Mouse (Mus musculus) midbrain, embryonic 15.5 days (tissue): ENCODE measurements around the gene 1810010H24Rik. TPM values are rescaled to one million over a fixed set of nuclear protein-coding genes. Genes with fewer than 3 reads are reported as not detected.
A peak's percentile ranks its signal among the peaks of the same experiment; 100 is the strongest.
"Not testable (repeated sequence)": the region's sequence is repeated elsewhere in the genome, so short reads cannot be mapped to it uniquely, and the experiment has no call there.

Source experiments
- ATAC-seq: fragments of 200-750 bp; cut with Nextera tagmentation; replicated peaks from 2 replicates; pipeline ENCODE4 v1.8.0; 2017; ENCODE audit warnings: moderate TSS enrichment
- H3K27ac ChIP-seq: fragments of 300-500 bp; sonication (generic); 2 replicates; pipeline ENCODE4 v1.5.1; 2015; ENCODE audit warnings: mild to moderate bottlenecking, inconsistent platforms
- H3K27me3 ChIP-seq: fragments of 300-500 bp; sonication (generic); replicated peaks from 2 replicates; pipeline ENCODE4 v1.6.1; 2015; ENCODE audit warnings: inconsistent platforms
- H3K36me3 ChIP-seq: fragments of 300-500 bp; sonication (generic); replicated peaks from 2 replicates; pipeline ENCODE4 v1.6.1; 2015; ENCODE audit warnings: inconsistent platforms
- H3K4me1 ChIP-seq: fragments of 300-500 bp; sonication (generic); 2 replicates; pipeline ENCODE4 v1.6.1; 2015; ENCODE audit warnings: inconsistent platforms
- H3K4me2 ChIP-seq: fragments of 300-500 bp; sonication (generic); 2 replicates; pipeline ENCODE4 v1.6.1; 2015; ENCODE audit warnings: inconsistent platforms, mild to moderate bottlenecking, moderate library complexity
- H3K4me3 ChIP-seq: fragments of 300-500 bp; sonication (generic); 2 replicates; pipeline ENCODE4 v1.5.1; 2015; ENCODE audit warnings: mild to moderate bottlenecking, inconsistent platforms
- H3K9ac ChIP-seq: fragments of 300-500 bp; sonication (generic); 2 replicates; pipeline ENCODE4 v1.6.1; 2015; ENCODE audit warnings: mild to moderate bottlenecking, inconsistent platforms
- H3K9me3 ChIP-seq: fragments of 300-500 bp; sonication (generic); 2 replicates; pipeline ENCODE4 v1.6.1; 2016; ENCODE audit warnings: inconsistent platforms
- WGBS: fragments of 180-500 bp; shearing (Covaris S2); methylation state at CpG from one replicate; pipeline ENCODE4 v1.1.7; 2015; ENCODE audit warnings: mixed read lengths; 5-methylcytosine and 5-hydroxymethylcytosine counted together
- polyA plus RNA-seq: library from polyadenylated mRNA; unstranded; fragments of >200 nt; fragmentation: Nextera tagmentation; extraction: Ambion mirVana; gene quantifications from 2 replicates; pipeline ENCODE4 v1.2.1, GENCODE M21; 2015

The 1810010H24Rik gene
- polyA plus RNA-seq, result 6.9 and 7.3 TPM in 2 replicates

DNA sequence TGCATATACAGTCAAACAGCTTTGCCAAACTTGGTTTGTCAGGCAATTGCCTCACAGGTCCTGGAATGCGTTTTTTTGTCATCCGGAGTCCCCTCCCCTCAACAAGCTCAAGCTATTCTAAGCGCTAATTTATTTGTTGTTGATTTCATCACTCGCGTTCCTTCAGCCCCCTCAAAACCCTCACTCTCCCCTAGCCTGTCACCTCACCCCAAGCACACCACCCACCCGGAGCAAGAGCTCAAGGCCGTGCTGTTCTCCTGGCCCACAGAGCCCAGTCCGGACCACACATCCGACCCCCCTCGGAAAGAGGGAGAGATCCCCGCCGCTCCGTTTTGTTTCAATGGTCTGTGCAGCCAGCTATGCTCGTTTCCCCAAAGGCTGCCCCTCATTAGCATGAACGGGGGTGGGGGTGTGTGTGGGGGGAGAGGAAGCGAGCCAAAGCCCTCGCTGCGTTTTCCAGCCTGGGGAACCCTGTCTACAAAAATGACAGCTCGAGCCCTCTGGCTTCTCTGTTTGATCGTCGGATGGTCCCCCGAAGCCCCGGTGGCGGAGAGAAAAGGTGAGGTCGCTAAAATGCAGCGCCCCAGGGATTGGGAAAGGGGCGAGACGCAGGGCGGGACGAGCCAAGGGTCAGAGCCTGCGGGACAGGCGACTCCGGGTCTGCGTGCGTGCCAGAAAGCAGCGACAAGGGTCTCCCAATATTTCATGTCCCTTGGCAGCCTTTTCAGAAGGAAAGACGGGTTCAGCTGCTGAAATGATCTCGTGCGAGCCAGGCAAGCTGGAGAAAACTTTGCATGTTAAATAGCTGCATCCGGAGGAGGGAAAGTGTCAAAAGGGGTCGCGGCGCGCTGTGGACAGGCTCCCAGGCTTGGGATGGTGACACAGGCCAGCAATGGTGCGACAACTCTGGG lies at the start of gene 1810010H24Rik:
TSS of gene 1810010H24Rik (plus strand) at position 271 of the 911 bp plus-strand sequence.
- H3K27ac ChIP-seq, result peak within 1 kb of the TSS; percentile 66
- H3K9ac ChIP-seq, result peak within 1 kb of the TSS; percentile 63
- 0 out of 2 replicates have a peak, but pooled peaks have one; percentile 18 for ATAC-seq
- no peaks in the 10 kb centered on the region for H3K36me3 ChIP-seq
- H3K4me2 ChIP-seq, result peak within 1 kb of the TSS; percentile 78
- peaks cover 29% of the 10 kb centered on the region for H3K4me1 ChIP-seq
- H3K27me3 ChIP-seq, result no peaks in the 10 kb centered on the region
- H3K9me3 ChIP-seq, result no peaks in the 10 kb centered on the region
- WGBS, result under 1% methylated on average over 45 of the region's 45 CpGs
- H3K4me3 ChIP-seq, result peak within 1 kb of the TSS; percentile 49

- WGBS, result 88% methylated on average over 8 of the region's 8 CpGs
- H3K27ac ChIP-seq, result no peak overlapping the region
- H3K36me3 ChIP-seq, result no peaks in the 10 kb centered on the region
- no peaks in the 10 kb centered on the region for H3K27me3 ChIP-seq
- no peaks in the 10 kb centered on the region for H3K4me1 ChIP-seq
- H3K4me3 ChIP-seq, result no peak overlapping the region
- H3K9ac ChIP-seq, result no peak overlapping the region
- H3K9me3 ChIP-seq, result no peaks in the 10 kb centered on the region
- no peak for ATAC-seq
- H3K4me2 ChIP-seq, result no peak overlapping the region
Observed at GRCm38 (mm10) chr11:106976194-106976593, 49.3 kb upstream of the 1810010H24Rik start.

DNA sequence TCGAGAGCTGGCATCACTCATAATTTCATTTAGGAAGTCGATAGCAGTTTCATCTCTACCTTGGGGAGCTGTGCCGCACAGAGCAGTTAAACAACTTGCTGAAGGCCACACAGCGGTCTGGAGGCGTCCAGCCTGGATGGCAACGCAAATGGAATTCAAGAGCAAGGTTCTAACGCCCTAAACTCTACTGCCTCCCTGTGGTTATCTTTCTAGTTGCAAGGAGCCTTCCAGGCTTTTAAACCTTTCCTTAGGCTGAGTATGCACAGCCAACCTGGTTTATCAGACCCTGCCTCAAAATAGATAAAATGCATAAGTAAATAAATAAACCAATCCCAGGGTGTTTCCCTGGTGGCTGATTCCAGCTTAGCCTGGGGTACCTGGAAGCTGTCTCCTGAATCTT lies 45.0 kb upstream of the 1810010H24Rik start:
- no peak overlapping the region for H3K27ac ChIP-seq
- no peak overlapping the region for H3K9ac ChIP-seq
- 22% methylated on average over 7 of the region's 7 CpGs for WGBS
- ATAC-seq, result no peak
- H3K36me3 ChIP-seq, result no peaks in the 10 kb centered on the region
- H3K4me2 ChIP-seq, result no peak overlapping the region
- no peak overlapping the region for H3K4me3 ChIP-seq
- no peaks in the 10 kb centered on the region for H3K4me1 ChIP-seq
- H3K27me3 ChIP-seq, result no peaks in the 10 kb centered on the region
- no peaks in the 10 kb centered on the region for H3K9me3 ChIP-seq

DNA sequence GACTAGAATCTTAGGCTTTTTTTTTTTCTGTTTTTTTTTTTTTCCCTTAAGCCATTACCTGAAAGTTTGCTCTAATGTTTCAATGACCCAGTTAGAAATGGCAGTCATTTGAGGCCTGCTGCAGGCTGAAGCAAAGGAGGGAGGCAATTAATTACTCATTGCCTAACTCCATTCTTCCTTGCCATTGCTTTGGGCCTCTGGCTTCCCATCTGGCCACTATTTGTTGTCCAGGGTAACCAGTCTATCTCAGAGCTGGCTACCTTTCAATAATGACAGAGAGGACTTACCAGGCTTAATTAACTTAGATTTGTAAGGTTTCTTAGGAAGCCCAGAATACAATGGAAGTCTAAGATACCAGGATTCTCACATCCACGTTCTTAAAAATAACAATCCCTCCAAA lies 43.7 kb upstream of the 1810010H24Rik start:
- no peaks in the 10 kb centered on the region for H3K9me3 ChIP-seq
- WGBS, result 17% methylated on average over 1 of the region's 1 CpGs

DNA sequence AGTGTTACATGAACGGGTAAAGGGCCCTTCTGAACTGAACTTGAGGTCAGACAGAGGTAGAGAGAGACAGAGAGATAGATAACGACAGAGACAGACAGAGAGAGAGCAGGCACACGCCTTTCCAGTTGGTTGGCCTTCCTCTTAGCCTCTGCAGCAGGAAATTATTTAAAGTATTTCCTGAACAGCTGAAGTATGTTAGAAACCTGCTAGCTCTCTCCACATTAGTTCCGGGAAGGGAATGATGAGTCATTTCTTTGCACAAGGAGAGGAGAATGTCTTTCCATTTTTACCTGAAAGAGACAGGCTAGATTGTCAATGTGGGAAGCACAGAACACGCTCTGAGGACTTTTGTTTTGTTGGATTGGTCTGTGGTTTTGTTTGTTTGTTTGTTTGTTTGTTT lies 43.1 kb upstream of the 1810010H24Rik start:
- no peak overlapping the region for H3K4me3 ChIP-seq
- no peaks in the 10 kb centered on the region for H3K9me3 ChIP-seq
- no peak overlapping the region for H3K27ac ChIP-seq
- H3K9ac ChIP-seq, result no peak overlapping the region
- H3K36me3 ChIP-seq, result peaks cover under 1% of the 10 kb centered on the region; the same call in 1 of the 2 replicates
- 64% methylated on average over 5 of the region's 5 CpGs for WGBS
- no peaks in the 10 kb centered on the region for H3K4me1 ChIP-seq
- no peaks in the 10 kb centered on the region for H3K27me3 ChIP-seq
- no peak overlapping the region for H3K4me2 ChIP-seq
- ATAC-seq, result no peak

More for the DNA sequence above, 43.7 kb upstream of the 1810010H24Rik start:
- H3K9ac ChIP-seq, result no peak overlapping the region
- H3K36me3 ChIP-seq, result no peaks in the 10 kb centered on the region
- ATAC-seq, result no peak
- no peak overlapping the region for H3K4me3 ChIP-seq
- no peak overlapping the region for H3K27ac ChIP-seq
- H3K4me2 ChIP-seq, result no peak overlapping the region
- H3K27me3 ChIP-seq, result no peaks in the 10 kb centered on the region
- no peaks in the 10 kb centered on the region for H3K4me1 ChIP-seq

GRCm38 (mm10) chr11:106985979-106986604 lies 39.4 kb upstream of the 1810010H24Rik start:
- not testable (repeated sequence) for H3K4me3 ChIP-seq, ATAC-seq, H3K4me2 ChIP-seq, H3K9me3 ChIP-seq, H3K27ac ChIP-seq, H3K4me1 ChIP-seq, H3K27me3 ChIP-seq, H3K9ac ChIP-seq
- WGBS, result 91% methylated on average over 9 of the region's 9 CpGs
- H3K36me3 ChIP-seq, result peaks cover 17% of the 10 kb centered on the region

DNA sequence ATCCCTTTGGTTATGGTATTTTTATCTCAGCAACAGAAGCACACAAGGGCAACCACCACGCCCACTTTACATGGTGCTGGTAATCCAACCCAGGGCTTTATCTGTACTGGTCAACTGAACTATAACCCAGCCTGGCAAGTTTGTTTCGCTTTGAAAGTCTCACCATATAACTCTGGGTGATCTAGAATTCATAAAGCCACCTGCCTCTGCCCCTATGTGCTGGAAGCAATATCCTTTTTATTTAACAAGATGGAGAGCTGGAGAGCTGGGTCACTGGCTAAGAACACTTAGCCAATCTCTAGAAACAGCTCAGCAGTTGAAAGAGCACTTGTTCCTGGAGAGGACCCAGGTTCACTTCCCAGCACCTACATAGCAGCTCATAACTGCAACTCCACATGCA lies 38.1 kb upstream of the 1810010H24Rik start:
- 92% methylated on average over 2 of the region's 2 CpGs for WGBS
- Histone ChIP-seq H3K9me3 (no peaks in the 10 kb centered on the region), H3K36me3 (peaks cover 22% of the 10 kb centered on the region), H3K4me1 (no peaks in the 10 kb centered on the region), H3K9ac (no peak overlapping the region), H3K27ac (no peak overlapping the region), H3K4me2 (no peak overlapping the region), H3K4me3 (no peak overlapping the region), H3K27me3 (no peaks in the 10 kb centered on the region)
- no peak for ATAC-seq

DNA sequence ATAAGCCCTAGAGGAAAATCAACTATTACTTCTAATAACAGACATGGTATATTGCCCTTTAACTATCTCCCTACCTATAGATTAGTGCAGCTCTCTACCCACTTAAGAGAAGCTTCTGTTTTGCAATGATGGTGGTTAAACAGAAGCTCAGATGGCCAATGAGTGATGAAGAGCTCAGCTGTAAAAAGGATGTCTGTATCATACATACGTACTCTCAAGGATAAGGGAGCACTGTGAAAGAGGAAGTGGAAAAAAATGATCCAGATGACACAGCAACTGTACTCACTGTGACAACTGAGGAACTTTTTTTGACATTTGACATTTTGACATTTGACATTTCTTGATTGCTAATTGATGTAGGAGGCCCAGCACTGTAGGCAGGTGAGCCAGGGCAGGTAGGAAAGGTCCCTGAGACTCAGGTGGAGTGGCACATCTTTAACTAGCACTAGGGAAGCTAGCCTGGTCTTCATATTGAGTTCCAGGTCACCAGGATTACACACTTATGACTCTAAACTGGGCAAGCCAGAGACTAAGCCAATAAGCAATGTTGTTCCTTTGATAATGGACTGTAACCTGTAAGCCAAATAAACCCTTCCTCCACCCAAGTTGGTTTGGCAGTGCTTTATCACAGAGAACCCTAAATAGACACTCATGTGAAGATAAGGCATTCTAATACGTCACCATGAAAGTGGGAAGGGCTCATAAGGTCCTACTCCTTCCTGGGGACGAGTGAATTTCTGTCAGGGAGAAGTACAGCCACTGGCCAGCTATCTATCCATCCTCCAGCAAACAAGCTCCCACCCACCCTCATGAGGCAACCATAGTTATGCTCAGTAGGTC lies 31.0 kb upstream of the 1810010H24Rik start:
- no peak for ATAC-seq
- H3K4me1 ChIP-seq, result peaks cover 11% of the 10 kb centered on the region; the same call in 1 of the 2 replicates
- no peak overlapping the region for H3K9ac ChIP-seq
- no peaks in the 10 kb centered on the region for H3K9me3 ChIP-seq
- no peak overlapping the region for H3K27ac ChIP-seq
- WGBS, result 80% methylated on average over 3 of the region's 3 CpGs
- no peak overlapping the region for H3K4me3 ChIP-seq
- no peaks in the 10 kb centered on the region for H3K27me3 ChIP-seq
- no peak overlapping the region for H3K4me2 ChIP-seq
- H3K36me3 ChIP-seq, result 0 out of 2 replicates have a peak, but pooled peaks cover 27% of the 10 kb centered on the region

DNA sequence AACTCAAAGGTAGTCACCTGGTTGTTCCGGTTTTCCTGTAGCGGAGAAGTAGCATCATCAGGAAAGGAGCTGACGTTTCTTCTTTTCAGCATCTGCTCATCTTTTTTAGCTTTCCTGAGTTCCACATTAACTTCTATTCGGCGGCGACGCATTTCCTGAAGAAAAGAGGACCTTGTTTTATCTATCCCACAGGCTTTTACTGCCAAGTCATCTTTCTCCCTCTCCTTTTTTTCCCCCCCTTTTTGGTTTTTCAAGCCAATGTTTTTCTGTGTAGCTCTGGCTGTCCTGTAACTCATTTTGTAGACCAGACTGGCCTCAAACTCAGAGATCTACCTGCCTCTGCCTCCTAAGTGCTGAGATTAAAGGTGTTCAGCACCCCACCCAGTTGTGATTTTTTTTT lies 29.0 kb upstream of the 1810010H24Rik start:
- H3K9me3 ChIP-seq, H3K9ac ChIP-seq, H3K27me3 ChIP-seq, ATAC-seq, H3K4me3 ChIP-seq, H3K27ac ChIP-seq, H3K4me2 ChIP-seq: not testable (repeated sequence)
- Histone ChIP-seq H3K36me3 (0 out of 2 replicates have a peak, but pooled peaks cover 16% of the 10 kb centered on the region), H3K4me1 (peaks cover 11% of the 10 kb centered on the region; the same call in 1 of the 2 replicates)
- 93% methylated on average over 7 of the region's 7 CpGs for WGBS

- H3K4me1 ChIP-seq, result peaks cover 11% of the 10 kb centered on the region; the same call in 1 of the 2 replicates
- ATAC-seq, result no peak
- H3K27me3 ChIP-seq, result no peaks in the 10 kb centered on the region
- 0 out of 2 replicates have a peak, but pooled peaks cover 15% of the 10 kb centered on the region for H3K36me3 ChIP-seq
- peak overlapping the region; percentile 64 for H3K9ac ChIP-seq
- H3K27ac ChIP-seq, result peak overlapping the region; percentile 83; the same call in 1 of the 2 replicates
- WGBS, result 14% methylated on average over 5 of the region's 5 CpGs
- no peaks in the 10 kb centered on the region for H3K9me3 ChIP-seq
- H3K4me3 ChIP-seq, result peak overlapping the region; percentile 99
- peak overlapping the region; percentile 74 for H3K4me2 ChIP-seq
Observed at GRCm38 (mm10) chr11:106997976-106998375, 27.5 kb upstream of the 1810010H24Rik start.

- H3K27ac ChIP-seq, result peak overlapping the region; percentile 83
- peak overlapping the region; percentile 99 for H3K4me3 ChIP-seq
- no peaks in the 10 kb centered on the region for H3K27me3 ChIP-seq
- under 1% methylated on average over 26 of the region's 26 CpGs for WGBS
- peak overlapping the region; percentile 64 for H3K9ac ChIP-seq
- 0 out of 2 replicates have a peak, but pooled peaks cover 15% of the 10 kb centered on the region for H3K36me3 ChIP-seq
- peaks cover 11% of the 10 kb centered on the region; the same call in 1 of the 2 replicates for H3K4me1 ChIP-seq
- peak; percentile 63 for ATAC-seq
- H3K9me3 ChIP-seq, result no peaks in the 10 kb centered on the region
- peak overlapping the region; percentile 74 for H3K4me2 ChIP-seq
Observed at GRCm38 (mm10) chr11:106998651-106999150, 26.8 kb upstream of the 1810010H24Rik start.
